Mouse (Mus musculus): ENCODE measurements around the gene Vpreb2.
"Not testable (repeated sequence)": the region's sequence is repeated elsewhere in the genome, so short reads cannot be mapped to it uniquely, and the experiment has no call there.

Gene Vpreb2

DNA sequence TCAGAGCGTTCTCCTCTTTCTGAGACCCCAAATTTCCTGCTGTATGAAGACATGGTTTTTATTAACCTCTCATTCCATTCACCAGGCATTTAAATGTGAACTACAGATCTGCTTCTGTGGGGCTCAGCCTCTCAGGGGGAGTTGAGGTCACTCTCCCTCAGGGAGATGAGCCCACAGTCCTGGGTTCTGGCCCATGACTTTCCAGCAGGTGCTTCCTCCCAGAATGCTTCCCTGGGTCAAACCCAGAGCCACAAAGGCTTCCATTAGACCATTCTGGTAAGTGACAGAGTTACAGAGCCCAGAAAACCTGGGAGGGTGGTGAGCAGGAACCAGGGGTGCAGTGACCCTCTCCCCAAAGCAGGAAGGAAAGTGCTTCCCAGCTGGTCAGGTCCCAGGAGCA lies at the start of gene Vpreb2:
TSS of gene Vpreb2 (plus strand) at position 301 of the 400 bp plus-strand sequence.
- DNase-seq (ENCODE audit: low read depth, low spot score), result no peak

DNA sequence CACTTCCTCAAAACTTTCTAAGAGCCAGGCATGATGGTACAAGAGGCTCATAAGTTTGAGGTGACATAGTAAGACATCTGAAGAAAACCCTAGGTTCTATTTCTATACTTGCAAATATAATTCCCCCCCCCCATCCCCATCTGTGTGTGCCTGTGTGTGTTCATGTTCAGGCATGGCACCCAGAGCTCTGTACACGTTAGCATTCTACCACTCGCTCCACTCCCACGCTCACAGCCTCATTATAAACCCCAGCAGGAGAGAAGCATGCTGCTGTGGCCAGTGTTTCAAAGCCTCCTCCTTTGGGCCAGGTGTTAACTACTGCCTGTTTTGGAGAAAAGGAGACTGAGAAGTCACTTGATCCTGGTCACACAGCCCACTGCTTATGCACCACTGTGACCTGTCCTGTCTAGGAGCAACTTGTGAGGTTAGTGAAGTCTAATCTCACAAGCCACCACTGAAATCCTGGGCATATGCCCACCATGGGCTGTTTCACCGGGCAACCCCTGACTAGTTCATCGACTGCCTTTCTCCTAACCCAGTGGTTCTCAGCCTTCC lies 48.2 kb upstream of the Vpreb2 start:
- no peak for DNase-seq (ENCODE audit: low read depth, low spot score)

GRCm38 (mm10) chr16:17933594-17934444 lies 46.4 kb upstream of the Vpreb2 start:
- DNase-seq (ENCODE audit: low read depth, low spot score), result no peak

GRCm38 (mm10) chr16:17934445-17934910 lies 45.8 kb upstream of the Vpreb2 start:
- DNase-seq (ENCODE audit: low read depth, low spot score), result no peak

- DNase-seq (ENCODE audit: low read depth, low spot score), result no peak
These were observed 43.5 kb upstream of the Vpreb2 start for GRCm38 (mm10) chr16:17936776-17937175.

GRCm38 (mm10) chr16:17938187-17938586 lies 42.0 kb upstream of the Vpreb2 start:
- DNase-seq (ENCODE audit: low read depth, low spot score), result no peak

DNA sequence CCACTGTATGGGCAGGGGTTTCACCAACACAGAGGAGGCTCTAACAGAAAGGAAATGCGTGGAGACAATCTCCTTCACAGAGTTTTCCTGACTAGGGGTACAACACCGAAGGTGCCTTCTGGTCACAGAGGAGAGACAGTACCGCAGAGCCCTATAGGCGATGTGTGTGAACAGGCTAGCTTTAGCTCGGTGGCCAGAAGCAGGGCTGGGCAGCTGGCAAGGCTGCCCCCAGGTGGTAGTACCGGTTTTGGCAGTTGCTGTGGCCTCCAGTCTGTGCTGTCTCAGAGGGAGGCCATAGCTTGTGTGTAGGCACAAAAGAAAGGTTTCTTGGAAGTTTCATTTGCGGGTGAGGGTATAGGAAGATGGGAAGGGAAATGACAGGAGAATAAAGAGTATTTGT lies 41.4 kb upstream of the Vpreb2 start:
- DNase-seq (ENCODE audit: low read depth, low spot score), result peak; percentile 69

GRCm38 (mm10) chr16:17939255-17939751 lies 40.9 kb upstream of the Vpreb2 start:
- no peak for DNase-seq (ENCODE audit: low read depth, low spot score)

- no peak for DNase-seq (ENCODE audit: low read depth, low spot score)
These were observed 36.8 kb upstream of the Vpreb2 start for GRCm38 (mm10) chr16:17943466-17943865.

- DNase-seq (ENCODE audit: low read depth, low spot score), result no peak
These were observed 35.0 kb upstream of the Vpreb2 start for GRCm38 (mm10) chr16:17945081-17945831.

DNA sequence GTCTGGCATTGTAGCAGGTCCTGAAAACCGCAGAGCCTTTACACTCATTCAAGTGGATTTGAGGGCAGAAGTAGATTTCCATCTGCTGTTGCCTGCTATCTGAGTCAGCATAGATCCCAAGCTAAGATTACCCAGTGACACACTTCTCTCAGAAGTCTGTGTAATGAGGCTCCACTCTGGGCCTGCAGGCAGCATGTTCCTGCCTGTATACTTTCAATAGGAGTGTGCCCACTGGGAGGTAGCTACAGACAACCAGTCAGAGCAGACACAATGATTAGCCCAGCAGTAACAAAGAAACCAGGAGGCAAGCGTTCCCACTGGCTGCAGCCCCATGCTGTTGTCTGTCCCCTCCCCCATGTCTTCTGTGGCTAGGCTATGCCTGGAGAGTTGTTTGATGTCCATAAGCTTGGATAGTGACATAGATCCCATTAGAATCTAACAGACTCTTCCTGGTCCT lies 30.8 kb upstream of the Vpreb2 start:
- peak; percentile 36 for DNase-seq (ENCODE audit: low read depth, low spot score)

DNA sequence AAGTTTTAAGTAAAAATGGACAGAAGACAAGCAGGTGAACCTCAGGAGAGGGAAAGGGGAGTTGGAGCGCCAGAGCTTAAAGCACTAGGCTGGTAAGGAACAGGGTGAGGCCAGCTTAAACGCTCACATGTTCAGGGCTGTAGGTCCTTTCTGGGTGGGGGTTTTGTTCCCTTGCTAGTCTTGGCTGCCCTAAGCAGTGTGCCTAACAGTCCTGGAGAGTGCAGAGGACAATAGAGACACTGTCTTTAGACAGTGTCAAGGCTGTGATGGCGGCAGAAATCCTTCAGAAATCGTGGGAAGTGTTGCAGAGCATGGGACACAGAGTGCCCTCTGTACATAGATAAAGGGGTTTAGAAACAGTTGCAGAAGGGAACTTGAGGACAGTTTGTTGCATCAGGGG lies 30.2 kb upstream of the Vpreb2 start:
- DNase-seq (ENCODE audit: low read depth, low spot score), result peak; percentile 23

DNA sequence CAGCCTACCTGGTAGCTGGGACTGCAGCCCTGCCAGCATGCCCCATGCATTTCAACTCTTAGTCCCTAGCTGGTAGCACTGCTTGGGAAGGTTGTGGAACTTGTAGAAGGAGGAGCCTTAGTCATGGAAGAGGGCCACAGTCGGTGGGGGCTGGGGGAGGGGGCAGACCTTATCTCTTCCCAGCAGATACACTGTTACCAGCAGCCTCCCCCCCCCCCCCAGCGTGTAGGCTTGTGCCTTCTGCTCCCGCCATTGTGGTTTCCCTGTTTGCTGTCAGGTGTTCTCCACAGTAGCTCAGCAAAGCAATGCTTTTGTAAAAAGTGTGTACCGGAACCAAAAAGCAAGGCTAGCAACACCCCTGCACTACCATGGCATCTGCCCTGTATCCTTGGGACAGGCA lies 28.6 kb upstream of the Vpreb2 start:
- no peak for DNase-seq (ENCODE audit: low read depth, low spot score)

DNA sequence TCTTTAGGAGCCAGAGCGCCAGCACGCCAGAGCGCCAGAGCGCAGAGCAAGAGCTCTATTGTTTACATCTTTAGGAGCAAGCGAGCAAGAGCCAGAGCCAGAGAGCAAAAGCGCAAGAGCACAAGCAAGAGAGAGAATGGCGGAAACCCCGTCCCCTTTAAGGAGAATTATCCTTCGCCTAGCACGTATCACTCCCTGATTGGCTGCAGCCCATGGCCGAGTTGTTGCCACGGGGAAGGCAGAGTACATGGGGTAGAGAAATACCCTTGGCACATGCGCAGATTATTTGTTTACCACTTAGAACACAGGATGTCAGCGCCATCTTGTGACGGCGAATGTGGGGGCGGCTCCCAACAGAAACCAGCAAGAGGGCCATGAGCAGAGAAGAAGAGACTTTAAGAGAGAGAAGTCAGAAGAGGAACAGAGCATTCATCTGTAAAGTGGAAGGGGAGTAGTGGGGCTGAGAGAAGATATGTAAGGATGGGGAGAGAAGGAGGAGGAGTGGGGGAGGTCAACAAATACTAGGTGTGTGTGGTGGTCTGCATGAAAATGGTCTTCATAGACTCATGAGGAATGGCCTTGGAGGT lies 24.1 kb upstream of the Vpreb2 start:
- DNase-seq (ENCODE audit: low read depth, low spot score), result not testable (repeated sequence)

GRCm38 (mm10) chr16:17962091-17962490 lies 18.1 kb upstream of the Vpreb2 start:
- DNase-seq (ENCODE audit: low read depth, low spot score), result no peak

DNA sequence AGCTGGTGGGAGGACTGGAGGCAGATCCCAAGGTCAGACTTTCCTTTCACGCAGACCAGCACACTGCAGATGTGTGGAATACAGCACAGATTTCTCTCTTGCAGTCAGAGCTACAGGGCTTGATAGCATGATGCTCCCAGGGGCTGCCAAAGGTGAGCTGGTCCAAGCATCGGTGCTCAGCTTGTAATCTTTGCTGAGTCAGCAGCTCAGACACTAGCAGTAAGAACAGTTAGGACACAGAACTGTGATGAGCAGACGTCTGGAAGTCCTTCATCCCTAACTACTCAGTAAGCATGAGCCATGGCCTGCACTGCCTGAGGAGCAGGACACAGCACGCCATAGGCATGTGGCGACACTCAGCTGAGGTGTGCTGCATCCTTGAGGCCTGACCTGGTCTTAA lies 8.4 kb upstream of the Vpreb2 start:
- no peak for DNase-seq (ENCODE audit: low read depth, low spot score)

DNA sequence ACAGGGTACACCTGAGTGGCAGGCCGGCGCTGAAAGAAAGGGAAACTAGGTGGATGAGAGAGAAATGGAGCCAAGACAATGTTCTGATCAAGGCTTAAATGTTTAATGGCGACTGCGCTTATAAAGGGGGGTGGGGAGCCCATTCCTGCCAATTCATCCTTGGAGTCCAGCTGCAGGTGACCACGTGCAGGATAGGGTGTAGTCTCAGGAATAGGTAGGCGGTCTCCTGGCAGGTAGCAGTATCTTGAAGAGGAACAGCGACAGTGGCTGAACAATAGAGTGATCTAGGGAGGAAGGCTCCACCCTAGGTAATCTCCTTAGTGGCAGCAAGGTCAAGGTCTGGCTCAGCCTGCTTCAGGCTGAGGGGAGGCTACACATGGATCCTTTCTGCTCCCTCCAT lies 2.4 kb upstream of the Vpreb2 start:
- DNase-seq (ENCODE audit: low read depth, low spot score), result not testable (repeated sequence)

DNA sequence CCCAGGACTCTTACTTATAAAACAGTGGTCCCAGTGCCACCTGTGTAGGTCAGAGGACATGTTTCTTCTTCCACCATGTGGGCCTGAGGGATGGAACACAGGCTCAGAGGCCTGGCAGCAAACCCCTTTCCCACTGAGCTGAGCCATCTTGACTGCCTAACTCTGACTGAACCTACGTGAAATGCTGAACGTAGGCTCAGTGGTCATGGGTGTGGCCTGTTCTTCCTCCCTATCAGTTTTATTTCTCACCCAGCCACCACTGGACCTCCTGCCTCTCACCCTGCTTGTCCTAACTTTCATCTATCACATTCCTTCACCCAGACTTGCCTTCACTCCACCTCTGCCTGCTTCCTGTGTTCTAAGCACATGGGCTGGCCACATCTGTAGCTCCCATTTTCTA lies 3.0 kb downstream of the Vpreb2 start:
- DNase-seq (ENCODE audit: low read depth, low spot score), result no peak

DNA sequence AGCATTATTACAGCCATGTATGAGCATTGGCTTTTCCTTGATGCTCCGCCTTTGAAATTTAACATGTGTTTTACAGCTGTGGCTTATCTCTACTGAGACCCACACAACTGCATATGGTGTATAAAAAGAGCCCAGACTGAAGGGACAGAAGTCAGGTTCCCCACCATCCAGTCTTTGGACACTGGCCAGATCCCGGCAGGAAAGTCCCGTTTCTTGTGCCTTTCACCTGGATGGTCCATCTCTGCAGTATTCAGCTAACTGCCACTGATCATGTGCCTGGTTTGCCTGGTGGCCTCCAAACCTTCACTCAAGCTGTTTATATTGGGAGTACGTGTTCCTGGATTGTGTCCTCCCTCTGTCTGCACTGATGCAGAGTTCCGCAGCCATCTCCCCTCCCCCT lies 4.0 kb downstream of the Vpreb2 start:
- no peak for DNase-seq (ENCODE audit: low read depth, low spot score)

- no peak for DNase-seq (ENCODE audit: low read depth, low spot score)
These were observed 4.8 kb downstream of the Vpreb2 start for GRCm38 (mm10) chr16:17985078-17985477.

- peak; percentile 59 for DNase-seq (ENCODE audit: low read depth, low spot score)
These were observed 6.4 kb downstream of the Vpreb2 start for GRCm38 (mm10) chr16:17986456-17987132.

All from mesoderm, embryonic 11.5 days (tissue).